Mouse (Mus musculus) intestine, embryonic 14.5 days (tissue): Measurements from ENCODE around the gene Tac2. TPM values are rescaled to one million over a fixed set of nuclear protein-coding genes. Genes with fewer than 3 reads are reported as not detected.

Experiments
- ATAC-seq: fragments of 200-750 bp; cut with Nextera tagmentation; replicated peaks from 2 replicates; pipeline ENCODE4 v1.8.0; 2017; ENCODE audit warnings: low read depth, moderate number of reproducible peaks, moderate TSS enrichment, moderate library complexity; ENCODE audit not compliant: low FRiP score, low TSS enrichment
- DNase-seq: peaks from one replicate; pipeline ENCODE4 v3.0.0-alpha.2; 2018; ENCODE audit warnings: low spot score
- H3K27ac ChIP-seq: fragments of 300-500 bp; sonication (generic); 2 replicates; pipeline ENCODE4 v1.5.1; 2014; ENCODE audit warnings: low read depth, mild to moderate bottlenecking, control low read depth
- H3K27me3 ChIP-seq: fragments of 300-500 bp; sonication (generic); replicated peaks from 2 replicates; pipeline ENCODE4 v1.6.1; 2014; ENCODE audit warnings: low read length, control low read depth; ENCODE audit not compliant: control insufficient read depth, insufficient read depth
- H3K36me3 ChIP-seq: fragments of 300-500 bp; sonication (generic); 2 replicates; pipeline ENCODE4 v1.6.1; 2014; ENCODE audit warnings: low read length, control low read depth; ENCODE audit not compliant: control insufficient read depth, insufficient read depth
- H3K4me1 ChIP-seq: fragments of 300-500 bp; sonication (generic); replicated peaks from 2 replicates; pipeline ENCODE4 v1.6.1; 2014; ENCODE audit warnings: low read length, control low read depth, mixed read lengths; ENCODE audit not compliant: control insufficient read depth, insufficient read depth
- H3K4me2 ChIP-seq: fragments of 300-500 bp; sonication (generic); 2 replicates; pipeline ENCODE4 v1.6.1; 2014; ENCODE audit warnings: low read length
- H3K4me3 ChIP-seq: fragments of 300-500 bp; sonication (generic); 2 replicates; pipeline ENCODE4 v1.5.1; 2014; ENCODE audit warnings: low read depth, low read length, control low read depth, mixed read lengths
- H3K9ac ChIP-seq: fragments of 300-500 bp; sonication (generic); 2 replicates; pipeline ENCODE4 v1.6.1; 2014; ENCODE audit warnings: mild to moderate bottlenecking, low read length
- H3K9me3 ChIP-seq: fragments of 300-500 bp; sonication (generic); 2 replicates; pipeline ENCODE4 v1.6.1; 2016; ENCODE audit warnings: low read length, control low read depth; ENCODE audit not compliant: control insufficient read depth
- WGBS: fragments of 180-500 bp; shearing (Covaris S2); extraction: QIAGEN DNeasy Blood & Tissue Kit; methylation state at CpG from one replicate; pipeline ENCODE4 v1.1.7; 2014; 5-methylcytosine and 5-hydroxymethylcytosine counted together
- polyA plus RNA-seq: library from polyadenylated mRNA; unstranded; fragments of >200 nt; fragmentation: Nextera tagmentation; extraction: Ambion mirVana; gene quantifications from 2 replicates; pipeline ENCODE4 v1.2.1, GENCODE M21; 2014

Tac2 gene
- polyA plus RNA-seq, 1 experiment from 2014 or later, result 5.3 TPM

GRCm38 (mm10) chr10:127708850-127709370, 15.4 kb upstream of the Tac2 start:
- Histone ChIP-seq H3K27ac (no peak overlapping the region), H3K36me3 (no peaks in the 10 kb centered on the region), H3K27me3 (no peaks in the 10 kb centered on the region), H3K4me2 (no peak overlapping the region), H3K4me3 (no peak overlapping the region), H3K9me3 (no peaks in the 10 kb centered on the region), H3K9ac (no peak overlapping the region), H3K4me1 (peaks cover 3% of the 10 kb centered on the region; the same call in 1 of the 2 replicates)
- DNase-seq, result no peak
- 87% methylated on average over 3 of the region's 3 CpGs for WGBS
- no peak for ATAC-seq

- Histone ChIP-seq H3K4me3 (no peak overlapping the region), H3K4me2 (no peak overlapping the region), H3K9me3 (no peaks in the 10 kb centered on the region), H3K36me3 (no peaks in the 10 kb centered on the region), H3K27me3 (no peaks in the 10 kb centered on the region), H3K4me1 (peaks cover 2% of the 10 kb centered on the region; the same call in 1 of the 2 replicates), H3K9ac (no peak overlapping the region), H3K27ac (no peak overlapping the region)
- 77% methylated on average over 13 of the region's 13 CpGs for WGBS
- ATAC-seq, result no peak
- DNase-seq, result no peak
These were observed 13.9 kb upstream of the Tac2 start for GRCm38 (mm10) chr10:127710331-127710730.

GRCm38 (mm10) chr10:127712736-127713135, 11.5 kb upstream of the Tac2 start:
- Histone ChIP-seq H3K4me3 (no peak overlapping the region), H3K9me3 (no peaks in the 10 kb centered on the region), H3K9ac (no peak overlapping the region), H3K27ac (no peak overlapping the region), H3K27me3 (no peaks in the 10 kb centered on the region), H3K4me1 (no peaks in the 10 kb centered on the region), H3K4me2 (no peak overlapping the region), H3K36me3 (no peaks in the 10 kb centered on the region)
- 81% methylated on average over 6 of the region's 6 CpGs for WGBS
- no peak for ATAC-seq
- no peak for DNase-seq

GRCm38 (mm10) chr10:127721671-127722418, 2.4 kb upstream of the Tac2 start:
- ATAC-seq (peak; percentile 67), DNase-seq (peak; percentile 78)
- H3K4me3 ChIP-seq, result peak overlapping the region; percentile 15
- WGBS, result 11% methylated on average over 20 of the region's 20 CpGs
- H3K4me1 ChIP-seq, result peaks cover 27% of the 10 kb centered on the region
- peak overlapping the region; percentile 50 for H3K4me2 ChIP-seq
- H3K9me3 ChIP-seq, result no peaks in the 10 kb centered on the region
- H3K9ac ChIP-seq, result peak overlapping the region; percentile 41; the same call in 1 of the 2 replicates
- peak overlapping the region; percentile 92 for H3K27ac ChIP-seq
- H3K27me3 ChIP-seq, result 0 out of 2 replicates have a peak, but pooled peaks cover 3% of the 10 kb centered on the region
- H3K36me3 ChIP-seq, result no peaks in the 10 kb centered on the region

- Histone ChIP-seq H3K9me3 (no peaks in the 10 kb centered on the region), H3K27me3 (0 out of 2 replicates have a peak, but pooled peaks cover 3% of the 10 kb centered on the region), H3K4me3 (no peak overlapping the region), H3K9ac (no peak overlapping the region), H3K4me2 (no peak overlapping the region), H3K27ac (no peak overlapping the region), H3K36me3 (no peaks in the 10 kb centered on the region), H3K4me1 (peaks cover 27% of the 10 kb centered on the region)
- ATAC-seq (no peak), DNase-seq (no peak)
- 44% methylated on average over 4 of the region's 4 CpGs for WGBS
These were observed 858 bp downstream of the Tac2 start for GRCm38 (mm10) chr10:127725136-127725535.

GRCm38 (mm10) chr10:127728437-127728836, 4.2 kb downstream of the Tac2 start:
- Histone ChIP-seq H3K9ac (no peak overlapping the region), H3K4me3 (no peak overlapping the region), H3K36me3 (no peaks in the 10 kb centered on the region), H3K9me3 (no peaks in the 10 kb centered on the region), H3K27me3 (no peaks in the 10 kb centered on the region), H3K4me1 (peaks cover 11% of the 10 kb centered on the region), H3K27ac (no peak overlapping the region), H3K4me2 (no peak overlapping the region)
- ATAC-seq, result no peak
- no peak for DNase-seq
- WGBS, result 77% methylated on average over 8 of the region's 8 CpGs

- no peaks in the 10 kb centered on the region for H3K36me3 ChIP-seq
- no peak overlapping the region for H3K27ac ChIP-seq
- no peak overlapping the region for H3K4me3 ChIP-seq
- peaks cover 6% of the 10 kb centered on the region; the same call in 1 of the 2 replicates for H3K4me1 ChIP-seq
- 66% methylated on average over 11 of the region's 11 CpGs for WGBS
- no peak overlapping the region for H3K9ac ChIP-seq
- no peak for ATAC-seq
- no peaks in the 10 kb centered on the region for H3K27me3 ChIP-seq
- H3K9me3 ChIP-seq, result no peaks in the 10 kb centered on the region
- DNase-seq, result no peak
- no peak overlapping the region for H3K4me2 ChIP-seq
These were observed 6.1 kb downstream of the Tac2 start for GRCm38 (mm10) chr10:127730285-127730932.

GRCm38 (mm10) chr10:127730933-127731310, 6.6 kb downstream of the Tac2 start:
- H3K4me1 ChIP-seq, result 0 out of 2 replicates have a peak, but pooled peaks cover 6% of the 10 kb centered on the region
- no peak overlapping the region for H3K27ac ChIP-seq
- DNase-seq, result no peak
- no peak for ATAC-seq
- H3K36me3 ChIP-seq, result no peaks in the 10 kb centered on the region
- no peak overlapping the region for H3K9ac ChIP-seq
- no peaks in the 10 kb centered on the region for H3K27me3 ChIP-seq
- H3K9me3 ChIP-seq, result no peaks in the 10 kb centered on the region
- H3K4me2 ChIP-seq, result no peak overlapping the region
- H3K4me3 ChIP-seq, result no peak overlapping the region
- 41% methylated on average over 9 of the region's 9 CpGs for WGBS
